In the genomic region with DNA sequence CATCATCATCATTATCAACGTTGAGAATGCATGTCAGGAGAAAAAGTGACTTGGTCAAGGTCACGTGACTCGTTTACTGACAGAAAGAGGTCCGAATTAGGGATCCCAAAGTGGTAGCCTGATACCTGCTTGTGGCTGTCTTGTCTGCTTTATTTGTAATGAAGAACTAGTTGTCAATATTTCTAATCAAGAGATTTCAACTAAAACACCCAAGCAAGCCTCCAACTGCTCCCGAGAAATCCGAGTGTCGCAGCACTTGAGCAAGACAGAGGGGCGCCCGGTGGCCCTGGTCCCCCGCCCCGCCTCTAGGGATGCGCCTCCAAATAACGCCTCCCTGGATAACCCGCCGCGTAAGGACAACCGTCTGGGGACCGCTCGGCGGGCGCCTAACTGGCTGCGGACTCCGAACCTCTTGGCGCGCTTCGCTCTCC, we compare ENCODE assay signal across 8 mouse cellular contexts. TPM values are rescaled to one million over a fixed set of nuclear protein-coding genes. Genes with fewer than 3 reads are reported as not detected.
DNase-seq lines count a peak whose midpoint lies in the region; ATAC-seq and TF ChIP-seq lines count a peak whose summit lies in the region.

No protein-coding gene starts in this region.

- H3K27me3 ChIP-seq in kidney, postnatal 0 days (ENCODE audit: insufficient read depth, low read length) = no peaks in the 10 kb centered on the region
- 0 out of 2 replicates have a peak, but pooled peaks cover 6% of the 10 kb centered on the region for H3K27me3 ChIP-seq in hindbrain, embryonic 13.5 days
- peaks cover 3% of the 10 kb centered on the region; the same call in 1 of the 2 replicates for H3K27me3 ChIP-seq in midbrain, embryonic 14.5 days (ENCODE audit: control insufficient read depth, insufficient read depth, low read length)

- peak overlapping the region; percentile 79 for H3K4me3 ChIP-seq in kidney, postnatal 0 days (replicated peaks; ENCODE audit: low read depth, low read length)
- peak overlapping the region; percentile 80 for H3K4me3 ChIP-seq in hindbrain, embryonic 13.5 days
- peak overlapping the region; percentile 79 for H3K4me3 ChIP-seq in midbrain, embryonic 14.5 days (replicated peaks; ENCODE audit: low read depth, low read length)

- H3K4me2 ChIP-seq in kidney, postnatal 0 days (ENCODE audit: low read length) = peak overlapping the region; percentile 88
- H3K4me2 ChIP-seq in hindbrain, embryonic 13.5 days = peak overlapping the region; percentile 67
- peak overlapping the region; percentile 76 for H3K4me2 ChIP-seq in midbrain, embryonic 14.5 days (ENCODE audit: low read length)

- DNase-seq in kidney, postnatal 0 days (ENCODE audit: low spot score) = peak; percentile 28
- no peak for DNase-seq in kidney, postnatal 36 days
- DNase-seq in midbrain, embryonic 14.5 days = no peak
- DNase-seq in ovary, postnatal 36 days (ENCODE audit: low spot score) = no peak
- no peak for DNase-seq in adrenal gland, postnatal 14 days
- no peak for DNase-seq in kidney, adult 11 months

- H3K4me1 ChIP-seq in kidney, postnatal 0 days (replicated peaks; ENCODE audit: insufficient read depth, low read length) = no peaks in the 10 kb centered on the region
- peaks cover 7% of the 10 kb centered on the region for H3K4me1 ChIP-seq in hindbrain, embryonic 13.5 days (replicated peaks)
- 0 out of 2 replicates have a peak, but pooled peaks cover 8% of the 10 kb centered on the region for H3K4me1 ChIP-seq in midbrain, embryonic 14.5 days (ENCODE audit: control insufficient read depth, insufficient read depth, low read length)

- peak overlapping the region; percentile 83 for H3K27ac ChIP-seq in kidney, postnatal 0 days
- peak overlapping the region; percentile 95 for H3K27ac ChIP-seq in hindbrain, embryonic 13.5 days
- H3K27ac ChIP-seq in midbrain, embryonic 14.5 days (replicated peaks; ENCODE audit: low read depth, low read length) = peak overlapping the region; percentile 90

- WGBS in kidney, postnatal 0 days = 1% methylated on average over 26 of the region's 26 CpGs
- WGBS in hindbrain, embryonic 13.5 days = 3% methylated on average over 26 of the region's 26 CpGs
- whole genome bisulfite sequencing in midbrain, embryonic 14.5 days = 2% methylated on average over 26 of the region's 26 CpGs

- peak; percentile 75 for ATAC-seq in kidney, postnatal 0 days (replicated peaks; ENCODE audit: low FRiP score, low read depth)
- ATAC-seq in common myeloid progenitor, adult 5-6 weeks (replicated peaks; ENCODE audit: low read depth, poor library complexity, severe bottlenecking) = peak; percentile 43
- peak; percentile 86 for ATAC-seq in hindbrain, embryonic 13.5 days (ENCODE audit: low FRiP score)
- ATAC-seq in midbrain, embryonic 14.5 days (ENCODE audit: low FRiP score, low TSS enrichment) = peak; percentile 12

- H3K36me3 ChIP-seq in kidney, postnatal 0 days (ENCODE audit: insufficient read depth, low read length) = no peaks in the 10 kb centered on the region
- no peaks in the 10 kb centered on the region for H3K36me3 ChIP-seq in hindbrain, embryonic 13.5 days
- H3K36me3 ChIP-seq in midbrain, embryonic 14.5 days (ENCODE audit: control insufficient read depth, insufficient read depth, low read length) = no peaks in the 10 kb centered on the region

- H3K9me3 ChIP-seq in kidney, postnatal 0 days (replicated peaks; ENCODE audit: low read length) = no peaks in the 10 kb centered on the region
- H3K9me3 ChIP-seq in hindbrain, embryonic 13.5 days = no peaks in the 10 kb centered on the region
- H3K9me3 ChIP-seq in midbrain, embryonic 14.5 days (ENCODE audit: control insufficient read depth, low read length) = no peaks in the 10 kb centered on the region

- H3K9ac ChIP-seq in kidney, postnatal 0 days (ENCODE audit: low read depth, low read length) = peak overlapping the region; percentile 84
- H3K9ac ChIP-seq in hindbrain, embryonic 13.5 days = peak overlapping the region; percentile 93
- H3K9ac ChIP-seq in midbrain, embryonic 14.5 days (replicated peaks; ENCODE audit: low read length) = peak overlapping the region; percentile 93

- TF ChIP-seq CTCF in kidney, postnatal 0 days (IDR thresholded peaks at IDR 0.05; ENCODE audit: low read depth) = no peak

RNA-seq across cellular contexts. Expression of a gene that starts 0.5 kb away (rescaled TPM):
- 9.9 and 10.7 TPM in 2 replicates for polyA plus RNA-seq in kidney, postnatal 0 days (2015; fragmentation: Nextera tagmentation; extraction: Ambion mirVana)
- 3.4 and 4.1 TPM in 2 replicates for total RNA-seq in common myeloid progenitor, adult 5-6 weeks (2017)
- 15.1 and 15.9 TPM in 2 replicates for polyA plus RNA-seq in hindbrain, embryonic 13.5 days (2015; fragmentation: Nextera tagmentation; extraction: Ambion mirVana)
- 17.5 and 20.0 TPM in 2 replicates for polyA plus RNA-seq in midbrain, embryonic 14.5 days (2014; fragmentation: Nextera tagmentation; extraction: Ambion mirVana)
- total RNA-seq in adrenal gland, postnatal 14 days (2021) = 7.2 and 7.8 TPM in 2 replicates

RNA-seq across cellular contexts. Expression of a gene that starts 37.8 kb away (rescaled TPM):
- polyA plus RNA-seq in kidney, postnatal 0 days (2015; fragmentation: Nextera tagmentation; extraction: Ambion mirVana) = not detected in 2 replicates
- total RNA-seq in common myeloid progenitor, adult 5-6 weeks (2017) = not detected in 2 replicates
- polyA plus RNA-seq in hindbrain, embryonic 13.5 days (2015; fragmentation: Nextera tagmentation; extraction: Ambion mirVana) = 0.87 TPM in 1 of 2 replicates, not detected in the other
- polyA plus RNA-seq in midbrain, embryonic 14.5 days (2014; fragmentation: Nextera tagmentation; extraction: Ambion mirVana) = not detected in 2 replicates
- total RNA-seq in adrenal gland, postnatal 14 days (2021) = not detected in 2 replicates

Comparison
In these comparisons a context has a peak if more than half of its experiments do, and no peak if none do; other contexts are left out.
1. ATAC-seq: peak in every context shown above with its lines; median percentile 86 in hindbrain, embryonic 13.5 days; 75 in kidney, postnatal 0 days; 43 in common myeloid progenitor, adult 5-6 weeks; 12 in midbrain, embryonic 14.5 days.